Mouse (Mus musculus): Measurements from ENCODE around the gene Ntrk3. TPM values are rescaled to one million over a fixed set of nuclear protein-coding genes. Genes with fewer than 3 reads are reported as not detected.

Ntrk3 gene
- polyA plus RNA-seq (2014; fragmentation: Illumina TruSeq; extraction: RNeasy Lipid Tissue Mini Kit (QIAGEN cat#74804); ENCODE audit: low read depth, low replicate concordance): 8.0 TPM

DNA sequence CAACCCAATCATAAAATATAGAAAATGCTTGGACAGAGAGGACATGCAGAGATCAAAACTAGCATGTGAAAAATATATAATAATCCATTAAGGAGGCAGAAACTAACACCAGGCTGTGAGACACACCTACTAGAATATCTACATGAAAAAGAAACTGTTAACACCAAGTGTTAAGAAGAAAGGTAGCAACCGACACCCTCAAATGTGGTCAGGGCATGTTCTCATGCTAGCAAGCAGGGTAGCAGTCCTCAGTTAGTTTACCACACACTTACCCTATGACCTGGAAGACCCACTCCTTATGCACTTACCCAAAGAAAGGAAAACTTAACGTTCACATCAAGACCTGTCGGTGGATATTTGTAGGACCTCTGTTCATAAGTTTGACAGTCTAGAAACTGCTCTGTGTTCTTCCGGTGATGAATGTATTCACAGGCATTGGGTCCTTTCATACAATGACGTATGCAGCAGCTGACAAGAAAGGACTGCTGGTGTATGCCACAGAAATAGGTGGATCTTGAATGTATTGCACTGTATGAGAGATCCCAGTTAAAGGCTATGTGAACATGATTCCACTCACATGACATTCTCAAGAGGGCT is at the start of gene Ntrk3:
Ntrk3 (minus strand) TSS at position 399 of the 597 bp plus-strand sequence.

GRCm38 (mm10) chr7:78782639-78783581 is 45.1 kb upstream of the Ntrk3 start, which contains the start of the genes Mrps11 and Mrpl46:
Gene Mrps11, plus strand, starts transcription at chr7:78783119.
Gene Mrpl46, minus strand, starts transcription at chr7:78783531.

Other genes with a start within 250 kb of the Ntrk3 start
- 27.6 TPM for gene Mrps11, start 45.1 kb upstream of the Ntrk3 start, polyA plus RNA-seq (2014; fragmentation: Illumina TruSeq; extraction: RNeasy Lipid Tissue Mini Kit (QIAGEN cat#74804); ENCODE audit: low read depth, low replicate concordance)
- gene Mrpl46, start 45.5 kb upstream of the Ntrk3 start, polyA plus RNA-seq (2014; fragmentation: Illumina TruSeq; extraction: RNeasy Lipid Tissue Mini Kit (QIAGEN cat#74804); ENCODE audit: low read depth, low replicate concordance): 19.1 TPM
- 8.8 TPM for gene Det1, start 109.3 kb upstream of the Ntrk3 start, polyA plus RNA-seq (2014; fragmentation: Illumina TruSeq; extraction: RNeasy Lipid Tissue Mini Kit (QIAGEN cat#74804); ENCODE audit: low read depth, low replicate concordance)
- gene Aen, start 157.8 kb upstream of the Ntrk3 start, polyA plus RNA-seq (2014; fragmentation: Illumina TruSeq; extraction: RNeasy Lipid Tissue Mini Kit (QIAGEN cat#74804); ENCODE audit: low read depth, low replicate concordance): 34.2 TPM
- gene Isg20, start 175.4 kb upstream of the Ntrk3 start, polyA plus RNA-seq (2014; fragmentation: Illumina TruSeq; extraction: RNeasy Lipid Tissue Mini Kit (QIAGEN cat#74804); ENCODE audit: low read depth, low replicate concordance): 234 TPM

Measured in adipose tissue, adult 10 weeks (tissue).